Mouse (Mus musculus): ENCODE data around the gene Gm8374. TPM values are rescaled to one million over a fixed set of nuclear protein-coding genes. Genes with fewer than 3 reads are reported as not detected.
"Not testable (repeated sequence)": the region's sequence is repeated elsewhere in the genome, so short reads cannot be mapped to it uniquely, and the experiment has no call there.

Gm8374 gene
- total RNA-seq (2014; fragmentation: Nextera tagmentation) (not detected in 2 replicates), total RNA-seq (2017) (not detected in 2 replicates)

- ATAC-seq (replicated peaks; ENCODE audit: poor library complexity, severe bottlenecking): not testable (repeated sequence)
These were observed at the start of gene Gm8374 for GRCm38 (mm10) chr14:7365034-7365433. Gene Gm8374, minus strand, starts transcription at chr14:7365134.

- ATAC-seq (replicated peaks; ENCODE audit: poor library complexity, severe bottlenecking): not testable (repeated sequence)
These were observed 32.6 kb downstream of the Gm8374 start, which contains the start of gene Gm5797 for GRCm38 (mm10) chr14:7332295-7332694. Gene Gm5797, minus strand, starts transcription at chr14:7332395.

GRCm38 (mm10) chr14:7315093-7315492 is 49.8 kb downstream of the Gm8374 start:
- not testable (repeated sequence) for ATAC-seq (replicated peaks; ENCODE audit: poor library complexity, severe bottlenecking)

DNA sequence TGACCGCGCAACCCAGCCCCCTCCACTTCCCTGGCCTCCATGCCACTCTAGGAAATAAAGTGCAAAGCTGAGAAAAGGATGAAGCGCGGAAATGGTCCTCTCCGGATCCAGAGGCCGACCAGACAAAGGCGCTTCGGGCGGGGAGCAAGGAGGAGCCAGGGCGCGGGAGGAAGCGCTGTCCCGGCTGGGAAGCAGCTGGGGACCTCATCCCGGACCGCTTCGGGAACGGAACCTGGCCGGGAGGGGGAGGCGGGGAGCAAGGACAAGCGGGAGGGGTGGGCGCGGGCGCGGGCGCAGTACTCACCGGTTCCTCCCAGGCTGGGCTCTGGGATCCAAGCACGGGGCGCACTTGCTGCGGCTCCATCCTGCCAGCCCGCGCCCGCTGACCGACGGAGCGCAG is 50.3 kb downstream of the Gm8374 start, which contains the start of gene Gm3739:
Gene Gm3739 (minus strand): TSS at position 389 of the 400 bp plus-strand sequence.
- ATAC-seq (replicated peaks; ENCODE audit: poor library complexity, severe bottlenecking): not testable (repeated sequence)

Other genes starting within 250 kb of the Gm8374 start
- not detected in 2 replicates for gene Gm6676, start 239.7 kb downstream of the Gm8374 start, total RNA-seq (2014; fragmentation: Nextera tagmentation)
- not detected in 2 replicates for gene Gm6676, start 239.7 kb downstream of the Gm8374 start, total RNA-seq (2017)
- 1.0 TPM in 1 of 2 replicates, not detected in the other for gene Gm3512, start 190.6 kb downstream of the Gm8374 start, total RNA-seq (2014; fragmentation: Nextera tagmentation)
- gene Gm3512, start 190.6 kb downstream of the Gm8374 start, total RNA-seq (2017): not detected in 2 replicates
- not detected in 2 replicates for gene Gm16434, start 170.6 kb downstream of the Gm8374 start, total RNA-seq (2014; fragmentation: Nextera tagmentation)
- not detected in 2 replicates for gene Gm16434, start 170.6 kb downstream of the Gm8374 start, total RNA-seq (2017)
- gene Gm3727, start 100.4 kb downstream of the Gm8374 start, total RNA-seq (2014; fragmentation: Nextera tagmentation): not detected in 2 replicates
- gene Gm3727, start 100.4 kb downstream of the Gm8374 start, total RNA-seq (2017): not detected in 2 replicates
- not detected in 2 replicates for gene Gm3739, start 50.1 kb downstream of the Gm8374 start, total RNA-seq (2014; fragmentation: Nextera tagmentation)
- gene Gm3739, start 50.1 kb downstream of the Gm8374 start, total RNA-seq (2017): not detected in 2 replicates
- gene Gm5797, start 32.7 kb downstream of the Gm8374 start, total RNA-seq (2014; fragmentation: Nextera tagmentation): not detected in 2 replicates
- not detected in 2 replicates for gene Gm5797, start 32.7 kb downstream of the Gm8374 start, total RNA-seq (2017)
- gene Gm3755, start 85.8 kb upstream of the Gm8374 start, total RNA-seq (2014; fragmentation: Nextera tagmentation): not detected in 2 replicates
- gene Gm3755, start 85.8 kb upstream of the Gm8374 start, total RNA-seq (2017): not detected in 2 replicates
- gene Gm3752, start 118.6 kb upstream of the Gm8374 start, total RNA-seq (2014; fragmentation: Nextera tagmentation): not detected in 2 replicates
- not detected in 2 replicates for gene Gm3752, start 118.6 kb upstream of the Gm8374 start, total RNA-seq (2017)
- gene Gm3558, start 203.4 kb upstream of the Gm8374 start, total RNA-seq (2014; fragmentation: Nextera tagmentation): not detected in 2 replicates
- gene Gm3558, start 203.4 kb upstream of the Gm8374 start, total RNA-seq (2017): 0.62 TPM in 1 of 2 replicates, not detected in the other
- gene Gm10338, start 230.5 kb upstream of the Gm8374 start, total RNA-seq (2014; fragmentation: Nextera tagmentation): not detected in 2 replicates
- not detected in 2 replicates for gene Gm10338, start 230.5 kb upstream of the Gm8374 start, total RNA-seq (2017)

Data from granulocyte monocyte progenitor cell, adult 5-6 weeks (primary cell).